Mouse (Mus musculus) hindbrain, embryonic 10.5 days (tissue): ENCODE measurements around the gene Gm49661. TPM values are rescaled to one million over a fixed set of nuclear protein-coding genes. Genes with fewer than 3 reads are reported as not detected.

Source experiments
- DNase-seq: peaks from one replicate; pipeline ENCODE4 v3.0.0-alpha.2; 2017; ENCODE audit warnings: low spot score
- H3K27ac ChIP-seq: fragments of 300-500 bp; sonication (generic); 2 replicates; pipeline ENCODE4 v1.5.1; 2016; ENCODE audit warnings: mild to moderate bottlenecking, moderate library complexity
- H3K27me3 ChIP-seq: fragments of 300-500 bp; sonication (generic); 2 replicates; pipeline ENCODE4 v1.6.1; 2016; ENCODE audit warnings: mild to moderate bottlenecking; ENCODE audit not compliant: poor library complexity, insufficient read depth, severe bottlenecking
- H3K36me3 ChIP-seq: fragments of 300-500 bp; sonication (generic); 2 replicates; pipeline ENCODE4 v1.6.1; 2016; ENCODE audit warnings: mild to moderate bottlenecking, moderate library complexity
- H3K4me1 ChIP-seq: fragments of 300-500 bp; sonication (generic); replicated peaks from 2 replicates; pipeline ENCODE4 v1.6.1; 2016; ENCODE audit warnings: mild to moderate bottlenecking
- H3K4me3 ChIP-seq: fragments of 300-500 bp; sonication (generic); 2 replicates; pipeline ENCODE4 v1.5.1; 2016; ENCODE audit warnings: mild to moderate bottlenecking, moderate library complexity
- H3K9me3 ChIP-seq: fragments of 300-500 bp; sonication (generic); 2 replicates; pipeline ENCODE4 v1.6.1; 2016; ENCODE audit warnings: mild to moderate bottlenecking, moderate library complexity
- WGBS: fragments of 180-500 bp; shearing (Covaris S2); methylation state at CpG from one replicate; pipeline ENCODE4 v1.1.7; 2016; 5-methylcytosine and 5-hydroxymethylcytosine counted together
- polyA plus RNA-seq: library from polyadenylated mRNA; unstranded; fragments of >200 nt; fragmentation: Nextera tagmentation; extraction: Ambion mirVana; gene quantifications from 2 replicates; pipeline ENCODE4 v1.2.1, GENCODE M21; 2016

Gene Gm49661
- polyA plus RNA-seq, 1 experiment from 2014 or later, result not detected

- WGBS, result 82% methylated on average over 16 of the region's 16 CpGs
- no peak for DNase-seq
- peaks cover 45% of the 10 kb centered on the region for H3K4me1 ChIP-seq
- no peaks in the 10 kb centered on the region for H3K36me3 ChIP-seq
- H3K9me3 ChIP-seq, result no peaks in the 10 kb centered on the region
- peak overlapping the region; percentile 23; the same call in 1 of the 2 replicates for H3K4me3 ChIP-seq
- H3K27me3 ChIP-seq, result peaks cover 94% of the 10 kb centered on the region
- no peak overlapping the region for H3K27ac ChIP-seq
Measured at GRCm38 (mm10) chr8:84933767-84934559, 35.3 kb downstream of the Gm49661 start.

GRCm38 (mm10) chr8:84930582-84930981 is 38.7 kb downstream of the Gm49661 start:
- no peak for DNase-seq
- H3K27me3 ChIP-seq, result peaks cover 82% of the 10 kb centered on the region
- 89% methylated on average over 13 of the region's 13 CpGs for WGBS
- H3K4me1 ChIP-seq, result peaks cover 34% of the 10 kb centered on the region
- no peak overlapping the region for H3K27ac ChIP-seq
- no peaks in the 10 kb centered on the region for H3K9me3 ChIP-seq
- no peak overlapping the region for H3K4me3 ChIP-seq
- H3K36me3 ChIP-seq, result no peaks in the 10 kb centered on the region; the same call in 1 of the 2 replicates

GRCm38 (mm10) chr8:84928456-84929306 is 40.6 kb downstream of the Gm49661 start:
- Histone ChIP-seq H3K27me3 (peaks cover 75% of the 10 kb centered on the region), H3K4me1 (peaks cover 15% of the 10 kb centered on the region), H3K9me3 (no peaks in the 10 kb centered on the region), H3K4me3 (peak overlapping the region; percentile 55), H3K36me3 (peaks cover 2% of the 10 kb centered on the region; the same call in 1 of the 2 replicates), H3K27ac (no peak overlapping the region)
- 2% methylated on average over 52 of the region's 52 CpGs for WGBS
- DNase-seq, result peak; percentile 84

- Histone ChIP-seq H3K27me3 (peaks cover 71% of the 10 kb centered on the region), H3K4me1 (peaks cover 13% of the 10 kb centered on the region), H3K27ac (no peak overlapping the region), H3K36me3 (peaks cover 4% of the 10 kb centered on the region; the same call in 1 of the 2 replicates), H3K9me3 (no peaks in the 10 kb centered on the region), H3K4me3 (no peak overlapping the region)
- no peak for DNase-seq
- WGBS, result 86% methylated on average over 1 of the region's 1 CpGs
Measured at GRCm38 (mm10) chr8:84927513-84927912, 41.7 kb downstream of the Gm49661 start.

GRCm38 (mm10) chr8:84925557-84925956 is 43.7 kb downstream of the Gm49661 start:
- no peaks in the 10 kb centered on the region for H3K9me3 ChIP-seq
- H3K36me3 ChIP-seq, result peaks cover 13% of the 10 kb centered on the region
- WGBS, result 75% methylated on average over 7 of the region's 7 CpGs
- H3K27me3 ChIP-seq, result peaks cover 58% of the 10 kb centered on the region
- H3K4me1 ChIP-seq, result peaks cover 13% of the 10 kb centered on the region
- no peak overlapping the region for H3K4me3 ChIP-seq
- DNase-seq, result no peak
- no peak overlapping the region for H3K27ac ChIP-seq

GRCm38 (mm10) chr8:84921596-84921995 is 47.6 kb downstream of the Gm49661 start:
- Histone ChIP-seq H3K9me3 (no peaks in the 10 kb centered on the region), H3K4me1 (peaks cover 7% of the 10 kb centered on the region), H3K4me3 (no peak overlapping the region), H3K27me3 (peaks cover 61% of the 10 kb centered on the region), H3K36me3 (peaks cover 32% of the 10 kb centered on the region), H3K27ac (no peak overlapping the region)
- 87% methylated on average over 2 of the region's 2 CpGs for WGBS
- DNase-seq, result no peak

- Histone ChIP-seq H3K36me3 (peaks cover 44% of the 10 kb centered on the region), H3K27me3 (peaks cover 75% of the 10 kb centered on the region), H3K9me3 (0 out of 2 replicates have a peak, but pooled peaks cover 5% of the 10 kb centered on the region), H3K4me3 (no peak overlapping the region), H3K4me1 (peaks cover 10% of the 10 kb centered on the region), H3K27ac (no peak overlapping the region)
- 88% methylated on average over 15 of the region's 15 CpGs for WGBS
- no peak for DNase-seq
Measured at GRCm38 (mm10) chr8:84918646-84919045, 50.6 kb downstream of the Gm49661 start.

GRCm38 (mm10) chr8:84917781-84918180 is 51.5 kb downstream of the Gm49661 start:
- 27% methylated on average over 20 of the region's 20 CpGs for WGBS
- peaks cover 43% of the 10 kb centered on the region for H3K36me3 ChIP-seq
- no peak overlapping the region for H3K27ac ChIP-seq
- no peak for DNase-seq
- H3K9me3 ChIP-seq, result 0 out of 2 replicates have a peak, but pooled peaks cover 5% of the 10 kb centered on the region
- H3K27me3 ChIP-seq, result peaks cover 81% of the 10 kb centered on the region
- peaks cover 19% of the 10 kb centered on the region for H3K4me1 ChIP-seq
- no peak overlapping the region for H3K4me3 ChIP-seq

Other genes with a start within 250 kb of the Gm49661 start
- gene G430095P16Rik, start 246.4 kb downstream of the Gm49661 start, polyA plus RNA-seq, result 0.54 and 1.9 TPM in 2 replicates
- 0.07 and 0.29 TPM in 2 replicates for gene Nfix, start 169.1 kb downstream of the Gm49661 start, polyA plus RNA-seq
- 3.8 and 5.5 TPM in 2 replicates for gene Dand5, start 146.6 kb downstream of the Gm49661 start, polyA plus RNA-seq
- 43.7 and 45.8 TPM in 2 replicates for gene Gadd45gip1, start 137.9 kb downstream of the Gm49661 start, polyA plus RNA-seq
- gene Rad23a, start 128.8 kb downstream of the Gm49661 start, polyA plus RNA-seq, result 115 TPM in 2 replicates
- gene Calr, start 122.5 kb downstream of the Gm49661 start, polyA plus RNA-seq, result 783 and 812 TPM in 2 replicates
- gene Farsa, start 112.4 kb downstream of the Gm49661 start, polyA plus RNA-seq, result 129 and 134 TPM in 2 replicates
- gene Syce2, start 97.3 kb downstream of the Gm49661 start, polyA plus RNA-seq, result 61.5 and 67.1 TPM in 2 replicates
- 35.5 and 43.4 TPM in 2 replicates for gene Gcdh, start 75.5 kb downstream of the Gm49661 start, polyA plus RNA-seq
- 18.2 and 21.5 TPM in 2 replicates for gene Klf1, start 67.5 kb downstream of the Gm49661 start, polyA plus RNA-seq
- gene Dnase2a, start 60.9 kb downstream of the Gm49661 start, polyA plus RNA-seq, result 5.8 and 6.6 TPM in 2 replicates
- gene Mast1, start 32.1 kb downstream of the Gm49661 start, polyA plus RNA-seq, result 5.0 and 12.7 TPM in 2 replicates
- 0.55 and 0.88 TPM in 2 replicates for gene Rtbdn, start 22.4 kb downstream of the Gm49661 start, polyA plus RNA-seq
- gene Prdx2, start 154 bp upstream of the Gm49661 start, polyA plus RNA-seq, result 1,241 and 1,456 TPM in 2 replicates
- gene Rnaseh2a, start 334 bp upstream of the Gm49661 start, polyA plus RNA-seq, result 137 and 146 TPM in 2 replicates
- 6.5 and 8.7 TPM in 2 replicates for gene Junb, start 9.3 kb upstream of the Gm49661 start, polyA plus RNA-seq
- gene Hook2, start 21.2 kb upstream of the Gm49661 start, polyA plus RNA-seq, result 14.5 and 16.8 TPM in 2 replicates
- gene Best2, start 45.1 kb upstream of the Gm49661 start, polyA plus RNA-seq, result not detected in 2 replicates
- 162 and 176 TPM in 2 replicates for gene Asna1, start 55.8 kb upstream of the Gm49661 start, polyA plus RNA-seq
- gene Trir, start 57.4 kb upstream of the Gm49661 start, polyA plus RNA-seq, result 149 and 164 TPM in 2 replicates
- 27.4 and 28.4 TPM in 2 replicates for gene Tnpo2, start 67.5 kb upstream of the Gm49661 start, polyA plus RNA-seq
- gene Fbxw9, start 90.6 kb upstream of the Gm49661 start, polyA plus RNA-seq, result 28.0 and 33.4 TPM in 2 replicates
- 0.86 and 1.0 TPM in 2 replicates for gene Gm5741, start 98.5 kb upstream of the Gm49661 start, polyA plus RNA-seq
- gene Dhps, start 102.3 kb upstream of the Gm49661 start, polyA plus RNA-seq, result 73.7 and 75.2 TPM in 2 replicates
- gene Wdr83os, start 111.3 kb upstream of the Gm49661 start, polyA plus RNA-seq, result 134 and 136 TPM in 2 replicates
- gene Wdr83, start 111.9 kb upstream of the Gm49661 start, polyA plus RNA-seq, result 63.4 TPM in 2 replicates
- 19.8 and 23.1 TPM in 2 replicates for gene Man2b1, start 113.8 kb upstream of the Gm49661 start, polyA plus RNA-seq
- 0.81 and 1.7 TPM in 2 replicates for gene Zfp791, start 153.7 kb upstream of the Gm49661 start, polyA plus RNA-seq
- gene Cks1brt, start 182.5 kb upstream of the Gm49661 start, polyA plus RNA-seq, result not detected in 2 replicates